Comparison of ENCODE assay signal across 11 mouse cellular contexts in genomic region chr2:173801405-173801876, GRCm38 (mm10).
A peak's percentile ranks its signal among the peaks of the same experiment; 100 is the strongest.
DNase-seq lines count a peak whose midpoint lies in the region; TF ChIP-seq lines count a peak whose summit lies in the region.
"Had no signal": no experiment of that assay in that cellular context is flagged by ENCODE, and none has a peak within 500 bp of the region (broad histone marks: within the 10 kb centered on the region; RNA-seq: fewer than 3 reads in every experiment).

No protein-coding gene starts in this region.

- 43% methylated on average over 11 of the region's 11 CpGs for WGBS in heart, adult 2 months

- no peak overlapping the region for H3K4me3 ChIP-seq in heart, adult 2 months
- H3K4me3 ChIP-seq: hindbrain, embryonic 15.5 days; megakaryocyte, embryonic 14.5 days had no signal

- H3K4me1 ChIP-seq in heart, adult 2 months (ENCODE audit: control insufficient read depth, insufficient read depth, low read length): peaks cover 1% of the 10 kb centered on the region; the same call in 1 of the 2 replicates
- H3K4me1 ChIP-seq: megakaryocyte, embryonic 14.5 days had no signal

- peak; percentile 13 for DNase-seq in 3T3-L1 (ENCODE audit: low read depth, low spot score)
- DNase-seq in adipocyte (ENCODE audit: low spot score): peak; percentile 15
- peak; percentile 60 to 65 for DNase-seq in heart, adult 2 months
- DNase-seq in kidney, postnatal 14 days: peak; percentile 37
- DNase-seq in thymus, adult 18-20 months: no peak
- no peak for DNase-seq in cerebellum, postnatal 14 days
- DNase-seq in thymus, postnatal 0 days (ENCODE audit: low spot score): no peak
- DNase-seq: cerebellum, adult 2 months; right cerebral cortex, adult 18-20 months had no signal

- intact Hi-C loops in heart, adult 2 months (cut with DNase I): no loop called here

- H3K27ac ChIP-seq in heart, adult 2 months: peak overlapping the region; percentile 16; the same call in 1 of the 2 replicates
- H3K27ac ChIP-seq: hindbrain, embryonic 15.5 days had no signal

- TF ChIP-seq EP300 in heart, adult 2 months (IDR thresholded peaks at IDR 0.05; ENCODE audit: insufficient read depth, low read depth, low read length): no peak

- TF ChIP-seq POLR2A in heart, adult 2 months (IDR thresholded peaks at IDR 0.05; ENCODE audit: insufficient read depth, low read depth, low read length): no peak

- TF ChIP-seq CTCF in heart, adult 2 months (IDR thresholded peaks at IDR 0.05): no peak

- no peaks in the 10 kb centered on the region for H3K79me2 ChIP-seq in heart, adult 2 months (replicated peaks; ENCODE audit: control insufficient read depth, insufficient read depth, low read length)

- no peaks in the 10 kb centered on the region for H3K27me3 ChIP-seq in heart, adult 2 months (ENCODE audit: control insufficient read depth, insufficient read depth, low read length)
- H3K27me3 ChIP-seq: hindbrain, embryonic 15.5 days had no signal

- H3K36me3 ChIP-seq in heart, adult 2 months (ENCODE audit: control insufficient read depth, insufficient read depth, low read length): no peaks in the 10 kb centered on the region
- H3K36me3 ChIP-seq: hindbrain, embryonic 15.5 days had no signal

- H3K9ac ChIP-seq in heart, adult 2 months (ENCODE audit: low read depth, low read length): no peak overlapping the region
- H3K9ac ChIP-seq: hindbrain, embryonic 15.5 days had no signal

Comparison
In these comparisons a context has a peak if more than half of its experiments do, and no peak if none do; other contexts are left out.
1. DNase-seq: peak in 3T3-L1 (single experiment), adipocyte (single experiment), heart, adult 2 months (2 of 2) and kidney, postnatal 14 days (single experiment); none in thymus, adult 18-20 months (0 of 2), cerebellum, postnatal 14 days (0 of 2) and thymus, postnatal 0 days (single experiment).